Comparison of ENCODE assay signal across 32 mouse cellular contexts in the genomic region with DNA sequence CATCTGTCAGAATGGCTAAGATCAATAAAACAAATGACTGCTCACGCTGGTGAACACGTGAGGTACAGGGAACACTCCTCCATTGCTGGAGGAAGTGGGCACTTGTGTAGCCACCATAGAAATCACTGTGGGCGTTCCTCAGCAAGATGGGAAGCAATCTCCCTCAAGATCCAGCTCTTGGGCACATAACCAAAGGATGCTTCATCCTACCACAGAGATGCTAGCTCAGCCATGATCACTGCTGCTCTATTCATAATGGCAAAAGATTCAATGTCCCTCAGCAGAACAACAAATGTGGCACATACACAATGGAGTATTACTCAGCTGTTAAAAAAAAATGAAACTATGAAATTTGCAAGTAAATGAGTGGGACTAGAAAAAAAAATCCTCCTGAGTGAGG.
"Had no signal": no experiment of that assay in that cellular context is flagged by ENCODE, and none has a peak within 500 bp of the region (broad histone marks: within the 10 kb centered on the region; RNA-seq: fewer than 3 reads in every experiment).

No protein-coding gene starts in this region.

- H3K4me1 ChIP-seq: heart, embryonic 12.5 days; heart, embryonic 13.5 days; heart, embryonic 15.5 days; hindbrain, embryonic 10.5 days; hindbrain, embryonic 12.5 days; hindbrain, embryonic 15.5 days; intestine, embryonic 15.5 days had no signal

- H3K27ac ChIP-seq: heart, embryonic 10.5 days; heart, embryonic 13.5 days; heart, embryonic 15.5 days; hindbrain, embryonic 10.5 days; hindbrain, embryonic 12.5 days; hindbrain, embryonic 13.5 days; hindbrain, embryonic 14.5 days; hindbrain, embryonic 15.5 days; hindbrain, postnatal 0 days; intestine, embryonic 15.5 days; kidney, embryonic 15.5 days; kidney, postnatal 0 days; layer of hippocampus, adult 2 months had no signal

- H3K27me3 ChIP-seq: heart, embryonic 12.5 days; heart, embryonic 13.5 days; heart, embryonic 15.5 days; hindbrain, embryonic 12.5 days; hindbrain, embryonic 13.5 days; hindbrain, embryonic 15.5 days; intestine, embryonic 15.5 days; kidney, embryonic 15.5 days had no signal

- H3K9ac ChIP-seq: heart, embryonic 12.5 days; heart, embryonic 13.5 days; heart, embryonic 15.5 days; hindbrain, embryonic 12.5 days; hindbrain, embryonic 13.5 days; hindbrain, embryonic 14.5 days; hindbrain, embryonic 15.5 days; intestine, embryonic 15.5 days; kidney, embryonic 15.5 days had no signal

- H3K4me2 ChIP-seq: heart, embryonic 11.5 days; heart, embryonic 12.5 days; heart, embryonic 13.5 days; heart, embryonic 15.5 days; hindbrain, embryonic 12.5 days; hindbrain, embryonic 13.5 days; hindbrain, embryonic 14.5 days; hindbrain, embryonic 15.5 days; intestine, embryonic 15.5 days; kidney, embryonic 15.5 days had no signal

- DNase-seq: heart, postnatal 10 days; heart, postnatal 36 days; heart, postnatal 4 days; kidney, adult 11 months; kidney, adult 18-20 months; kidney, adult 8-10 months; kidney, postnatal 10 days; kidney, postnatal 14 days; kidney, postnatal 25 days; kidney, postnatal 36 days; kidney, postnatal 4 days; layer of hippocampus, adult 9-11 months; layer of hippocampus, postnatal 36 days had no signal

- ATAC-seq: hindbrain, embryonic 16.5 days; hindbrain, postnatal 0 days; inflammation-experienced regulatory T-cells, adult 6 months; intestine, embryonic 15.5 days; intestine, embryonic 16.5 days; intestine, postnatal 0 days had no signal

- H3K4me3 ChIP-seq: heart, embryonic 10.5 days; heart, embryonic 12.5 days; heart, embryonic 13.5 days; heart, embryonic 15.5 days; hindbrain, embryonic 10.5 days; hindbrain, embryonic 12.5 days; hindbrain, embryonic 13.5 days; hindbrain, embryonic 15.5 days; intestine, embryonic 15.5 days; kidney, embryonic 15.5 days; layer of hippocampus, adult 2 months had no signal

- H3K36me3 ChIP-seq: heart, embryonic 10.5 days; heart, embryonic 15.5 days; hindbrain, embryonic 10.5 days; hindbrain, embryonic 12.5 days; hindbrain, embryonic 15.5 days; intestine, embryonic 15.5 days; kidney, embryonic 15.5 days had no signal

- H3K9me3 ChIP-seq: heart, embryonic 10.5 days; heart, embryonic 12.5 days; heart, embryonic 13.5 days; heart, embryonic 15.5 days; hindbrain, embryonic 10.5 days; hindbrain, embryonic 12.5 days; hindbrain, embryonic 13.5 days; hindbrain, embryonic 15.5 days; intestine, embryonic 15.5 days; kidney, embryonic 15.5 days had no signal
